Mouse (Mus musculus) testis, adult 2 months (tissue): ENCODE results near the gene Pnpla7. TPM values are rescaled to one million over a fixed set of nuclear protein-coding genes. Genes with fewer than 3 reads are reported as not detected.

Experiments used
- H3K27ac ChIP-seq: fragments of 200-500 bp; 2 replicates; pipeline ENCODE4 v1.5.1; 2012; ENCODE audit warnings: low read depth, low read length; ENCODE audit not compliant: control insufficient read depth, insufficient read depth
- H3K27me3 ChIP-seq: fragments of 200-500 bp; 2 replicates; pipeline ENCODE4 v1.6.1; 2012; ENCODE audit warnings: mild to moderate bottlenecking, low read length, moderate library complexity; ENCODE audit not compliant: control insufficient read depth, insufficient read depth
- H3K36me3 ChIP-seq: fragments of 200-500 bp; 2 replicates; pipeline ENCODE4 v1.6.1; 2012; ENCODE audit warnings: mild to moderate bottlenecking, low read length; ENCODE audit not compliant: control insufficient read depth, insufficient read depth
- H3K4me1 ChIP-seq: fragments of 200-500 bp; 2 replicates; pipeline ENCODE4 v1.6.1; 2012; ENCODE audit warnings: low read length; ENCODE audit not compliant: control insufficient read depth, insufficient read depth
- H3K4me3 ChIP-seq: fragments of 200-500 bp; 2 replicates; pipeline ENCODE4 v1.5.1; 2012; ENCODE audit warnings: low read depth, mild to moderate bottlenecking, low read length, moderate library complexity, mixed read lengths; ENCODE audit not compliant: control insufficient read depth
- CTCF ChIP-seq: fragments of 200-500 bp; IDR thresholded peaks from 2 replicates; pipeline ENCODE4 v1.5.1; 2012; ENCODE audit warnings: low read depth, mild to moderate bottlenecking, inconsistent platforms, low read length, moderate library complexity; ENCODE audit not compliant: control insufficient read depth, insufficient read depth, insufficient replicate concordance
- POLR2A ChIP-seq: fragments of 200-500 bp; IDR thresholded peaks from 2 replicates; pipeline ENCODE4 v1.6.1; 2012; ENCODE audit warnings: low read depth, mild to moderate bottlenecking, inconsistent platforms, low read length, moderate library complexity; ENCODE audit not compliant: control insufficient read depth
- polyA plus RNA-seq: library from polyadenylated mRNA; depleted of rRNA; stranded (reverse); fragments of >200 nt; gene quantifications from 2 replicates; pipeline ENCODE4 v1.2.3, GENCODE M21; 2012; rRNA removed

Gene Pnpla7
- polyA plus RNA-seq = 50.8 and 58.7 TPM in 2 replicates

GRCm38 (mm10) chr2:24975704-24976297, at the start of gene Pnpla7:
Gene Pnpla7 (plus strand): TSS chr2:24976033.
- H3K27me3 ChIP-seq = no peaks in the 10 kb centered on the region
- H3K4me3 ChIP-seq = peak within 1 kb of the TSS; percentile 94
- no peak for TF ChIP-seq CTCF
- no peak for TF ChIP-seq POLR2A

DNA sequence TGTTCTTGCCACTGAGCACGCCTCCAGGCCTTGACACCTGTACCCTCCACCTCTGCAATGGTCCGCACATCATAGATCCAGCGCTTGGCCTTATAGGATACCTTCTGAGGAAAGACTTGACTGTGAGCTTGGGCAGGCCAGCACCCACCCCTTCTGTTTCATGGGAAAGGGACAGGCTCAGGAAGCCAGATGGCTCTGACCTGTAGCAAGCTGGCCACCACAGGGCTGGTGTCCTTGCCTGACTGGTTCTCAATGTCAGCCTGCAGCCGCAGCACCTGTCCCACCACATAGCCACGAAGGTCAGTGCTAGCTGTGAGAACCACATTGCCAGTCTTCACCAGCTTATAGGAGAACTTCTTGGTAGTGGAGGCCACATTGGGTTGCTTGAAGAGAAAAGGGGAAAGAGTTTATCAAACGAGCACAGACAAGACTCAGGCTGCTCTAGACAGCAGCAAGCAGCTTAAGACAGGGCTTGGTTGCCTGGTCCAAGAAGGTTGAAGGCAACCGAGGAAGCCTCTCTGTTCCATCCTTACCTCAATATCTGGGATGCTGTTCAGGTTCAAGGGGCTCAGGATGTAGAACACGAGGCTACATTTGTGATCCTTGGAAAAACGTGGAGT, 49.4 kb upstream of the Pnpla7 start:
- H3K27me3 ChIP-seq = no peaks in the 10 kb centered on the region
- H3K4me3 ChIP-seq = no peak overlapping the region
- no peak for TF ChIP-seq POLR2A
- TF ChIP-seq CTCF = no peak
- H3K36me3 ChIP-seq = no peaks in the 10 kb centered on the region
- no peaks in the 10 kb centered on the region for H3K4me1 ChIP-seq
- no peak overlapping the region for H3K27ac ChIP-seq

More at GRCm38 (mm10) chr2:24975704-24976297, at the start of gene Pnpla7:
- Histone ChIP-seq H3K36me3 (no peaks in the 10 kb centered on the region), H3K4me1 (peaks cover 2% of the 10 kb centered on the region; the same call in 1 of the 2 replicates), H3K27ac (peak within 1 kb of the TSS; percentile 95)

GRCm38 (mm10) chr2:24926965-24927358, 48.9 kb upstream of the Pnpla7 start:
- H3K4me3 ChIP-seq = no peak overlapping the region
- no peaks in the 10 kb centered on the region for H3K4me1 ChIP-seq
- H3K27me3 ChIP-seq = no peaks in the 10 kb centered on the region
- TF ChIP-seq POLR2A (no peak), CTCF (no peak)
- no peaks in the 10 kb centered on the region for H3K36me3 ChIP-seq
- no peak overlapping the region for H3K27ac ChIP-seq

- no peak overlapping the region for H3K27ac ChIP-seq
Measured at GRCm38 (mm10) chr2:24927810-24928479, 47.9 kb upstream of the Pnpla7 start.

DNA sequence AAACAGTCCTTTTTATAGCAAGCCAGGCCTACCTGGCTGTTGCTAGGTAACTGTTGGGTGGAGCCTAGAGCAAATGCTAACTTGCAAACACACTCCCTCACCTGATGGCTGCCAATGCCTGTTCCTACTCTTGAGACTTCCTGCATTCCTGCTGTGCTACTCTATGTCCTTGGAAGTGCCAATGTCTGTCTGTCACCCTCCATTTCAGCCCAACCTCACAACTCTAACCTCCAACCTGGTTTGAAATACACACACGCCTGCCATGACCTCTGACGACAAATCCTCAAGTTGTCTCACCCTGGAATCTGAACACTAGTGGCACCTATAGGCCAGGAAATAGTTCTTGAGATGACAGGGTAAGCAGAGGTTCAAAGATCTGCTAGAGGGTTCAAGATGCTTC, 46.7 kb upstream of the Pnpla7 start:
- Histone ChIP-seq H3K36me3 (no peaks in the 10 kb centered on the region), H3K4me3 (no peak overlapping the region), H3K4me1 (peaks cover 4% of the 10 kb centered on the region), H3K27me3 (no peaks in the 10 kb centered on the region), H3K27ac (no peak overlapping the region)
- TF ChIP-seq POLR2A (no peak), CTCF (no peak)

More at GRCm38 (mm10) chr2:24927810-24928479, 47.9 kb upstream of the Pnpla7 start:
- Histone ChIP-seq H3K27me3 (no peaks in the 10 kb centered on the region), H3K36me3 (no peaks in the 10 kb centered on the region), H3K4me3 (no peak overlapping the region), H3K4me1 (no peaks in the 10 kb centered on the region)
- TF ChIP-seq POLR2A = no peak
- no peak for TF ChIP-seq CTCF

- H3K4me3 ChIP-seq = no peak overlapping the region
- peaks cover 9% of the 10 kb centered on the region for H3K4me1 ChIP-seq
- no peak overlapping the region for H3K27ac ChIP-seq
- TF ChIP-seq POLR2A = no peak
- TF ChIP-seq CTCF = no peak
- no peaks in the 10 kb centered on the region for H3K36me3 ChIP-seq
- H3K27me3 ChIP-seq = no peaks in the 10 kb centered on the region
Measured at GRCm38 (mm10) chr2:24929593-24929992, 46.2 kb upstream of the Pnpla7 start.

- no peak for TF ChIP-seq CTCF
- no peak for TF ChIP-seq POLR2A
- no peaks in the 10 kb centered on the region for H3K36me3 ChIP-seq
- no peaks in the 10 kb centered on the region for H3K27me3 ChIP-seq
- H3K27ac ChIP-seq = peak overlapping the region; percentile 81
- H3K4me3 ChIP-seq = peak overlapping the region; percentile 89
- peaks cover 12% of the 10 kb centered on the region for H3K4me1 ChIP-seq
Measured at GRCm38 (mm10) chr2:24934441-24934963, 41.3 kb upstream of the Pnpla7 start.
